Mouse (Mus musculus): ENCODE measurements around the gene Ip6k2.

DNA sequence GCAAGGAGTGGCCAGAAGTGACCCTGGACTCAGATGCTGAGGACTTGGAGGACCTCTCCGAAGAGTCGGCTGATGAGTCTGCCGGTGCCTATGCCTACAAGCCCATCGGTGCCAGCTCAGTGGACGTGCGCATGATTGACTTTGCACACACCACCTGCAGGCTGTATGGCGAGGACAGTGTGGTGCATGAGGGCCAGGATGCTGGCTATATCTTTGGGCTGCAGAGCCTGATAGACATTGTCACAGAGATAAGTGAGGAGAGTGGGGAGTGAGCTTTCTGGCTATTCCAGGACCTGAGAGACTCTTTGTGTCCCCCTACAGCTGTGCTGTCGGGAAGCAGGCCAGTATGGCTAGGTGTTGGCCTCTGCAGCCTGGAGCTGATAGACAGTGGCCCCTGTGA, 22.2 kb downstream of the Ip6k2 start:
- TF ChIP-seq USF1 (IDR thresholded peaks at IDR 0.05; ENCODE audit: low read depth): no peak
- no peak for TF ChIP-seq CEBPB (IDR thresholded peaks at IDR 0.05; ENCODE audit: insufficient read depth, poor library complexity, severe bottlenecking)
- no peak for TF ChIP-seq REST (IDR thresholded peaks at IDR 0.05; ENCODE audit: insufficient read depth, insufficient read length)
- TF ChIP-seq E2F4 (IDR thresholded peaks at IDR 0.05; ENCODE audit: insufficient read depth): no peak
